Mouse (Mus musculus): ENCODE results near the gene Bicra. TPM values are rescaled to one million over a fixed set of nuclear protein-coding genes. Genes with fewer than 3 reads are reported as not detected.
A peak's percentile ranks its signal among the peaks of the same experiment; 100 is the strongest.

Gene Bicra
- polyA plus RNA-seq, 1 experiment from 2014 or later = 7.5 TPM

DNA sequence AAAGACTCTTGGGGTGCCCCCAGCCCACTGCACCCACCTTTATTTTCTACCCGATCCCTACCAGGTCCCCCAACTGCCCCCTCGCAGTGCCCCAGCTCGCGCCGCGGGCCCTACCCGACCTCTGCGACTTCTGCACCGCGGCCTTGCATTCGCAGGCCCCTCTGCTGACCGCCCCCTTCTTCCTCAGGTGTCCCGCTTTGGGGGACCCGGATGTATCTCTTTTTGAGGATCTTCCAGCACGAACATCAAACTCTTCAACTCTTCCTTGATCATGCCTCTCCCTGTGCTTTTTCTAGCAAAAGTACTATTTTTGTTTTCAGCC lies 14.3 kb upstream of the Bicra start:
- 65% methylated on average over 15 of the region's 15 CpGs for WGBS
- Histone ChIP-seq H3K4me1 (ENCODE audit: control insufficient read depth, insufficient read depth, low read length) (no peaks in the 10 kb centered on the region), H3K4me2 (ENCODE audit: low read depth) (no peak overlapping the region), H3K9me3 (ENCODE audit: control insufficient read depth, low read length) (peaks cover 6% of the 10 kb centered on the region; the same call in 1 of the 2 replicates), H3K36me3 (ENCODE audit: control insufficient read depth, insufficient read depth, low read length) (no peaks in the 10 kb centered on the region), H3K27ac (ENCODE audit: low read depth, low read length) (no peak overlapping the region), H3K9ac (ENCODE audit: low read length) (no peak overlapping the region), H3K27me3 (ENCODE audit: control insufficient read depth, insufficient read depth, low read length) (peaks cover 13% of the 10 kb centered on the region), H3K4me3 (ENCODE audit: low read depth, low read length) (no peak overlapping the region)
- ATAC-seq (ENCODE audit: insufficient read depth, low FRiP score, low TSS enrichment) (no peak), DNase-seq (ENCODE audit: low spot score) (no peak)

DNA sequence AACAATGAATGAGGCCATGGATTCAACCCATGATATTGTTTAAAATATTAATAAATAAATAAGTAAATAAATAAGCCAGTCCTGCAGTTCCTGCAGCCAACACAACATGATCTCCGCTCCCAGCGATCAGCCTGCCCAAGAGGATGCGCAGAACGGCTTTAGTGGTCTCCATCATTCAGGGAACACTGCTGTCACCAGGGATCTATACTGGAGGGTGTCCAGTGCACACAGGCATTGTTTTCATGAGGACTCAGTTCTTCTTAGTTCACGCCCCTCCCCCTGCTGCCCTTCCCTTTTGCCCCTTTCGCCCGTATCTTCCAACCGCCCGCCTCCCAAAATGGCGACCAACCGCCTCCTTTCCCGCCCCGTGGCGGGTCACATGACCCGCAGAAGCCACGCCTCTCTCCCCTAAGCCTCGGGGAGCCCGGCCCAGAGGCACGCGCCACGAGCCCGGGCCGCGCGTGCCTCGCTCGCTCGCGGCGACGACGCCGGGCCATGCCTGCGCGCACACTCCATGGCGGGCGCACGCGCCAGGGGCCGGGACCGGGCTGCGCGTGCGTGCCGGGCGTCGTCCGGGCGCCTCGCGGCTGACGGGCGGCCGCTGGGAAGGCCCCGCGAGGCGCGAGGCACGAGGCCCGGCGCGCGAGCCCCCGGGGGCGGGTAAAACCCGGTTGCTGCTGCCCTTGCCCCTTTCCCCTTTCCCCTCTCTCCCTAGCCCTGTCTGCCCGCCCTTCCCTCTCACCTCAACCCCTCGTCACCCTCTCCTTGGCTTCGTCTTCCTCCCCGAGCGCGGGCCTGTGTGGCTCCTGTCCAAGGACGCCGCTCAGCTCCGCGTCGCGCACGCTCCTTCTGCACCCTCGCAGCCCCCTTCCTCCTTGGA lies 13.7 kb upstream of the Bicra start, which contains the start of gene Zfp541:
Gene Zfp541, plus strand, starts transcription at position 596 of the 880 bp plus-strand sequence.
- WGBS = 48% methylated on average over 45 of the region's 80 CpGs
- ATAC-seq (ENCODE audit: insufficient read depth, low FRiP score, low TSS enrichment) (no peak), DNase-seq (ENCODE audit: low spot score) (peak; percentile 18)
- Histone ChIP-seq H3K9ac (ENCODE audit: low read length) (no peak within 1 kb of the TSS), H3K4me3 (ENCODE audit: low read depth, low read length) (peak within 1 kb of the TSS; percentile 6; the same call in 1 of the 2 replicates), H3K27me3 (ENCODE audit: control insufficient read depth, insufficient read depth, low read length) (peaks cover 13% of the 10 kb centered on the region), H3K27ac (ENCODE audit: low read depth, low read length) (no peak within 1 kb of the TSS), H3K4me2 (ENCODE audit: low read depth) (0 out of 2 replicates have a peak within 1 kb of the TSS, but pooled peaks have one; percentile 14), H3K9me3 (ENCODE audit: control insufficient read depth, low read length) (peaks cover 6% of the 10 kb centered on the region; the same call in 1 of the 2 replicates), H3K36me3 (ENCODE audit: control insufficient read depth, insufficient read depth, low read length) (no peaks in the 10 kb centered on the region), H3K4me1 (ENCODE audit: control insufficient read depth, insufficient read depth, low read length) (no peaks in the 10 kb centered on the region)

GRCm38 (mm10) chr7:16057136-16057534 lies 9.4 kb upstream of the Bicra start:
- Histone ChIP-seq H3K4me3 (ENCODE audit: low read depth, low read length) (no peak overlapping the region), H3K9me3 (ENCODE audit: control insufficient read depth, low read length) (peaks cover 6% of the 10 kb centered on the region; the same call in 1 of the 2 replicates), H3K27ac (ENCODE audit: low read depth, low read length) (no peak overlapping the region), H3K27me3 (ENCODE audit: control insufficient read depth, insufficient read depth, low read length) (peaks cover 13% of the 10 kb centered on the region), H3K36me3 (ENCODE audit: control insufficient read depth, insufficient read depth, low read length) (no peaks in the 10 kb centered on the region), H3K9ac (ENCODE audit: low read length) (no peak overlapping the region), H3K4me1 (ENCODE audit: control insufficient read depth, insufficient read depth, low read length) (peaks cover 1% of the 10 kb centered on the region; the same call in 1 of the 2 replicates), H3K4me2 (ENCODE audit: low read depth) (no peak overlapping the region)
- ATAC-seq (ENCODE audit: insufficient read depth, low FRiP score, low TSS enrichment) = no peak
- WGBS = 78% methylated on average over 2 of the region's 2 CpGs
- DNase-seq (ENCODE audit: low spot score) = no peak

- Histone ChIP-seq H3K9ac (ENCODE audit: low read length) (no peak overlapping the region), H3K4me2 (ENCODE audit: low read depth) (no peak overlapping the region), H3K27me3 (ENCODE audit: control insufficient read depth, insufficient read depth, low read length) (peaks cover 8% of the 10 kb centered on the region), H3K27ac (ENCODE audit: low read depth, low read length) (no peak overlapping the region), H3K4me1 (ENCODE audit: control insufficient read depth, insufficient read depth, low read length) (peaks cover 5% of the 10 kb centered on the region; the same call in 1 of the 2 replicates), H3K4me3 (ENCODE audit: low read depth, low read length) (no peak overlapping the region), H3K9me3 (ENCODE audit: control insufficient read depth, low read length) (peaks cover 2% of the 10 kb centered on the region; the same call in 1 of the 2 replicates), H3K36me3 (ENCODE audit: control insufficient read depth, insufficient read depth, low read length) (no peaks in the 10 kb centered on the region)
- DNase-seq (ENCODE audit: low spot score) = no peak
- 31% methylated on average over 5 of the region's 5 CpGs for WGBS
- no peak for ATAC-seq (ENCODE audit: insufficient read depth, low FRiP score, low TSS enrichment)
These were observed 8.9 kb upstream of the Bicra start for GRCm38 (mm10) chr7:16056459-16057135.

DNA sequence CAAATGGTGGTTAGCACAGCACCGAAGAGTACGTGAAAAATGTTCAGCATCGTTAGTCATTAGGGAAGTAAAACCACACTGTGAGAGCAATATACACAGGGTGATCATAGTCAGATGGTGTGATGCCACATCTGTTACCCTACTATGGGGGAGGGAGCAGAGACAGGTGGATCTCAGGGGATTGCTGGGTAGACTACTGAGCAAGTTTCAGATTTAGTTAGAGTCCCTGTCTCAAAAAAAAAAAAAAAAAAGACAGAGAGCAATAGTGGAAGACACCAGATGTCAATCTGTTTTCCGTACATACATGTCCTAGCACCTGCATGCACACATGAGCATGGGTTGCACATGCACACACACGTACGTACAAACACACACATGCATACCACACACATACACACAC lies 7.9 kb upstream of the Bicra start:
- WGBS = 86% methylated on average over 6 of the region's 6 CpGs
- ATAC-seq (ENCODE audit: insufficient read depth, low FRiP score, low TSS enrichment) = no peak

DNA sequence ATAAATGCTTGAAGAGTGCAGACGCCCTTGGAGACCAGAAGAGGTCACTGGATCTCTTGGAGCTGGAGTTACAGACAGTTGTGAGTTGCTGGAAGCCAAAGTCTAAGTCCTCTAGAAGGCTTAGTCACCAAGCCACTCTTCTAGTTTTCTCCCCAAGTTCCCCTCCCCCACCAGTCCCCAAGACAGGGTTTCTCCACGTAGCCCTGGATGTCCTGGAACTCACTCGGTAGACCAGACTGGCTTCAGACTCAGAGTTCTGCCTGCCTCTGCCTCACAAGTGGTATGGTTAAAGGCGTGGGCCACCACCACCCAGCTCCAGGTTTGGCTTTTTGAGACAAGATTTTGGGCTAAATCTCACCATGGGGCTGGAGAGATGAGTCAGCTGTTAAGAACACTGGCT lies 7.2 kb upstream of the Bicra start:
- no peak overlapping the region for H3K9ac ChIP-seq (ENCODE audit: low read length)
- ATAC-seq (ENCODE audit: insufficient read depth, low FRiP score, low TSS enrichment) (no peak), DNase-seq (ENCODE audit: low spot score) (no peak)
- no peaks in the 10 kb centered on the region for H3K27me3 ChIP-seq (ENCODE audit: control insufficient read depth, insufficient read depth, low read length)
- H3K4me3 ChIP-seq (ENCODE audit: low read depth, low read length) = no peak overlapping the region
- no peaks in the 10 kb centered on the region for H3K36me3 ChIP-seq (ENCODE audit: control insufficient read depth, insufficient read depth, low read length)
- WGBS = 66% methylated on average over 4 of the region's 4 CpGs
- H3K9me3 ChIP-seq (ENCODE audit: control insufficient read depth, low read length) = no peaks in the 10 kb centered on the region
- H3K4me2 ChIP-seq (ENCODE audit: low read depth) = no peak overlapping the region
- H3K4me1 ChIP-seq (ENCODE audit: control insufficient read depth, insufficient read depth, low read length) = peaks cover 5% of the 10 kb centered on the region; the same call in 1 of the 2 replicates
- H3K27ac ChIP-seq (ENCODE audit: low read depth, low read length) = no peak overlapping the region

More for the DNA sequence above, 7.9 kb upstream of the Bicra start:
- Histone ChIP-seq H3K36me3 (ENCODE audit: control insufficient read depth, insufficient read depth, low read length) (no peaks in the 10 kb centered on the region), H3K4me1 (ENCODE audit: control insufficient read depth, insufficient read depth, low read length) (peaks cover 5% of the 10 kb centered on the region; the same call in 1 of the 2 replicates), H3K4me3 (ENCODE audit: low read depth, low read length) (no peak overlapping the region), H3K4me2 (ENCODE audit: low read depth) (no peak overlapping the region), H3K9me3 (ENCODE audit: control insufficient read depth, low read length) (no peaks in the 10 kb centered on the region), H3K27me3 (ENCODE audit: control insufficient read depth, insufficient read depth, low read length) (no peaks in the 10 kb centered on the region), H3K9ac (ENCODE audit: low read length) (no peak overlapping the region), H3K27ac (ENCODE audit: low read depth, low read length) (no peak overlapping the region)
- DNase-seq (ENCODE audit: low spot score) = no peak

- H3K27ac ChIP-seq (ENCODE audit: low read depth, low read length) = no peak overlapping the region
- no peak for ATAC-seq (ENCODE audit: insufficient read depth, low FRiP score, low TSS enrichment)
- peak overlapping the region; percentile 79 for H3K4me2 ChIP-seq (ENCODE audit: low read depth)
- 15% methylated on average over 6 of the region's 6 CpGs for WGBS
- no peak overlapping the region; the same call in 1 of the 2 replicates for H3K4me3 ChIP-seq (ENCODE audit: low read depth, low read length)
- no peaks in the 10 kb centered on the region for H3K9me3 ChIP-seq (ENCODE audit: control insufficient read depth, low read length)
- no peaks in the 10 kb centered on the region for H3K27me3 ChIP-seq (ENCODE audit: control insufficient read depth, insufficient read depth, low read length)
- DNase-seq (ENCODE audit: low spot score) = no peak
- H3K9ac ChIP-seq (ENCODE audit: low read length) = no peak overlapping the region
- H3K4me1 ChIP-seq (ENCODE audit: control insufficient read depth, insufficient read depth, low read length) = peaks cover 17% of the 10 kb centered on the region; the same call in 1 of the 2 replicates
- H3K36me3 ChIP-seq (ENCODE audit: control insufficient read depth, insufficient read depth, low read length) = no peaks in the 10 kb centered on the region
These were observed 5.4 kb upstream of the Bicra start for GRCm38 (mm10) chr7:16053105-16053504.

- no peaks in the 10 kb centered on the region for H3K27me3 ChIP-seq (ENCODE audit: control insufficient read depth, insufficient read depth, low read length)
- H3K27ac ChIP-seq (ENCODE audit: low read depth, low read length) = 0 out of 2 replicates have a peak overlapping the region, but pooled peaks have one; percentile 2
- ATAC-seq (ENCODE audit: insufficient read depth, low FRiP score, low TSS enrichment) (peak; percentile 74), DNase-seq (ENCODE audit: low spot score) (peak; percentile 97)
- H3K9ac ChIP-seq (ENCODE audit: low read length) = peak overlapping the region; percentile 45
- H3K9me3 ChIP-seq (ENCODE audit: control insufficient read depth, low read length) = no peaks in the 10 kb centered on the region
- no peaks in the 10 kb centered on the region for H3K36me3 ChIP-seq (ENCODE audit: control insufficient read depth, insufficient read depth, low read length)
- peak overlapping the region; percentile 44 for H3K4me3 ChIP-seq (ENCODE audit: low read depth, low read length)
- peak overlapping the region; percentile 79 for H3K4me2 ChIP-seq (ENCODE audit: low read depth)
- WGBS = under 1% methylated on average over 24 of the region's 24 CpGs
- H3K4me1 ChIP-seq (ENCODE audit: control insufficient read depth, insufficient read depth, low read length) = peaks cover 17% of the 10 kb centered on the region; the same call in 1 of the 2 replicates
These were observed 5.0 kb upstream of the Bicra start for GRCm38 (mm10) chr7:16052684-16053083.

All from neural tube, embryonic 11.5 days (tissue).